Mouse (Mus musculus): ENCODE measurements around the gene Cbwd1. TPM values are rescaled to one million over a fixed set of nuclear protein-coding genes. Genes with fewer than 3 reads are reported as not detected.
A peak's percentile ranks its signal among the peaks of the same experiment; 100 is the strongest.

The Cbwd1 gene
- polyA plus RNA-seq, 1 experiment from 2014 or later: 20.4 TPM

GRCm38 (mm10) chr19:24901666-24902065, 59.7 kb downstream of the Cbwd1 start:
- no peak overlapping the region for H3K27ac ChIP-seq (ENCODE audit: low read depth, low read length)
- no peaks in the 10 kb centered on the region for H3K9me3 ChIP-seq (ENCODE audit: control insufficient read depth, low read length)
- H3K36me3 ChIP-seq (ENCODE audit: control insufficient read depth, insufficient read depth, low read length): no peaks in the 10 kb centered on the region
- ATAC-seq (ENCODE audit: low FRiP score, low TSS enrichment): no peak
- H3K9ac ChIP-seq (ENCODE audit: low read depth, low read length): no peak overlapping the region
- H3K27me3 ChIP-seq (ENCODE audit: control insufficient read depth, insufficient read depth, low read length): peaks cover 81% of the 10 kb centered on the region
- H3K4me1 ChIP-seq (ENCODE audit: control insufficient read depth, insufficient read depth, low read length): peaks cover 16% of the 10 kb centered on the region; the same call in 1 of the 2 replicates
- 6% methylated on average over 3 of the region's 3 CpGs for WGBS
- H3K4me2 ChIP-seq (replicated peaks; ENCODE audit: low read depth, low read length): no peak overlapping the region
- no peak overlapping the region for H3K4me3 ChIP-seq (ENCODE audit: low read length)

- no peak for ATAC-seq (ENCODE audit: low FRiP score, low TSS enrichment)
- no peak within 1 kb of the TSS for H3K27ac ChIP-seq (ENCODE audit: low read depth, low read length)
- no peak within 1 kb of the TSS for H3K9ac ChIP-seq (ENCODE audit: low read depth, low read length)
- peak within 1 kb of the TSS; percentile 42 for H3K4me3 ChIP-seq (ENCODE audit: low read length)
- H3K4me1 ChIP-seq (ENCODE audit: control insufficient read depth, insufficient read depth, low read length): peaks cover 16% of the 10 kb centered on the region; the same call in 1 of the 2 replicates
- H3K4me2 ChIP-seq (replicated peaks; ENCODE audit: low read depth, low read length): peak within 1 kb of the TSS; percentile 60
- H3K27me3 ChIP-seq (ENCODE audit: control insufficient read depth, insufficient read depth, low read length): peaks cover 85% of the 10 kb centered on the region
- H3K36me3 ChIP-seq (ENCODE audit: control insufficient read depth, insufficient read depth, low read length): no peaks in the 10 kb centered on the region
- WGBS: under 1% methylated on average over 22 of the region's 27 CpGs
- no peaks in the 10 kb centered on the region for H3K9me3 ChIP-seq (ENCODE audit: control insufficient read depth, low read length)
Measured at GRCm38 (mm10) chr19:24900581-24901220, 60.7 kb downstream of the Cbwd1 start, which contains the start of gene Foxd4. Gene Foxd4, minus strand, starts transcription at chr19:24901197.

GRCm38 (mm10) chr19:24899578-24900544, 61.5 kb downstream of the Cbwd1 start:
- Histone ChIP-seq H3K27me3 (ENCODE audit: control insufficient read depth, insufficient read depth, low read length) (peaks cover 84% of the 10 kb centered on the region), H3K4me3 (ENCODE audit: low read length) (peak overlapping the region; percentile 42), H3K27ac (ENCODE audit: low read depth, low read length) (no peak overlapping the region), H3K4me1 (ENCODE audit: control insufficient read depth, insufficient read depth, low read length) (peaks cover 16% of the 10 kb centered on the region; the same call in 1 of the 2 replicates), H3K4me2 (replicated peaks; ENCODE audit: low read depth, low read length) (peak overlapping the region; percentile 60), H3K9ac (ENCODE audit: low read depth, low read length) (no peak overlapping the region), H3K9me3 (ENCODE audit: control insufficient read depth, low read length) (no peaks in the 10 kb centered on the region), H3K36me3 (ENCODE audit: control insufficient read depth, insufficient read depth, low read length) (no peaks in the 10 kb centered on the region)
- under 1% methylated on average over 81 of the region's 84 CpGs for WGBS
- ATAC-seq (ENCODE audit: low FRiP score, low TSS enrichment): peak; percentile 56

- Histone ChIP-seq H3K4me1 (ENCODE audit: control insufficient read depth, insufficient read depth, low read length) (peaks cover 16% of the 10 kb centered on the region; the same call in 1 of the 2 replicates), H3K9me3 (ENCODE audit: control insufficient read depth, low read length) (no peaks in the 10 kb centered on the region), H3K36me3 (ENCODE audit: control insufficient read depth, insufficient read depth, low read length) (no peaks in the 10 kb centered on the region), H3K4me2 (replicated peaks; ENCODE audit: low read depth, low read length) (peak overlapping the region; percentile 60), H3K27me3 (ENCODE audit: control insufficient read depth, insufficient read depth, low read length) (peaks cover 78% of the 10 kb centered on the region), H3K4me3 (ENCODE audit: low read length) (peak overlapping the region; percentile 42; the same call in 1 of the 2 replicates), H3K27ac (ENCODE audit: low read depth, low read length) (no peak overlapping the region), H3K9ac (ENCODE audit: low read depth, low read length) (no peak overlapping the region)
- ATAC-seq (ENCODE audit: low FRiP score, low TSS enrichment): no peak
- WGBS: 3% methylated on average over 34 of the region's 34 CpGs
Measured at GRCm38 (mm10) chr19:24898737-24899577, 62.5 kb downstream of the Cbwd1 start.

GRCm38 (mm10) chr19:24897896-24898736, 63.3 kb downstream of the Cbwd1 start:
- H3K27me3 ChIP-seq (ENCODE audit: control insufficient read depth, insufficient read depth, low read length): peaks cover 70% of the 10 kb centered on the region

GRCm38 (mm10) chr19:24897006-24897895, 64.2 kb downstream of the Cbwd1 start:
- peaks cover 61% of the 10 kb centered on the region for H3K27me3 ChIP-seq (ENCODE audit: control insufficient read depth, insufficient read depth, low read length)
- WGBS: 2% methylated on average over 54 of the region's 57 CpGs
- peak overlapping the region; percentile 25 for H3K4me3 ChIP-seq (ENCODE audit: low read length)
- H3K27ac ChIP-seq (ENCODE audit: low read depth, low read length): no peak overlapping the region
- H3K4me2 ChIP-seq (replicated peaks; ENCODE audit: low read depth, low read length): peak overlapping the region; percentile 27
- H3K36me3 ChIP-seq (ENCODE audit: control insufficient read depth, insufficient read depth, low read length): no peaks in the 10 kb centered on the region
- peaks cover 16% of the 10 kb centered on the region; the same call in 1 of the 2 replicates for H3K4me1 ChIP-seq (ENCODE audit: control insufficient read depth, insufficient read depth, low read length)
- H3K9ac ChIP-seq (ENCODE audit: low read depth, low read length): no peak overlapping the region
- H3K9me3 ChIP-seq (ENCODE audit: control insufficient read depth, low read length): no peaks in the 10 kb centered on the region
- no peak for ATAC-seq (ENCODE audit: low FRiP score, low TSS enrichment)

More at GRCm38 (mm10) chr19:24897896-24898736, 63.3 kb downstream of the Cbwd1 start:
- no peak for ATAC-seq (ENCODE audit: low FRiP score, low TSS enrichment)
- Histone ChIP-seq H3K4me2 (replicated peaks; ENCODE audit: low read depth, low read length) (no peak overlapping the region), H3K4me3 (ENCODE audit: low read length) (peak overlapping the region; percentile 25; the same call in 1 of the 2 replicates), H3K9ac (ENCODE audit: low read depth, low read length) (no peak overlapping the region), H3K9me3 (ENCODE audit: control insufficient read depth, low read length) (no peaks in the 10 kb centered on the region), H3K27ac (ENCODE audit: low read depth, low read length) (no peak overlapping the region), H3K36me3 (ENCODE audit: control insufficient read depth, insufficient read depth, low read length) (no peaks in the 10 kb centered on the region), H3K4me1 (ENCODE audit: control insufficient read depth, insufficient read depth, low read length) (peaks cover 16% of the 10 kb centered on the region; the same call in 1 of the 2 replicates)
- 1% methylated on average over 20 of the region's 20 CpGs for WGBS

- no peak overlapping the region for H3K4me2 ChIP-seq (replicated peaks; ENCODE audit: low read depth, low read length)
- no peak overlapping the region for H3K4me3 ChIP-seq (ENCODE audit: low read length)
- H3K36me3 ChIP-seq (ENCODE audit: control insufficient read depth, insufficient read depth, low read length): no peaks in the 10 kb centered on the region
- ATAC-seq (ENCODE audit: low FRiP score, low TSS enrichment): no peak
- H3K9me3 ChIP-seq (ENCODE audit: control insufficient read depth, low read length): no peaks in the 10 kb centered on the region
- peaks cover 16% of the 10 kb centered on the region; the same call in 1 of the 2 replicates for H3K4me1 ChIP-seq (ENCODE audit: control insufficient read depth, insufficient read depth, low read length)
- H3K9ac ChIP-seq (ENCODE audit: low read depth, low read length): no peak overlapping the region
- no peak overlapping the region for H3K27ac ChIP-seq (ENCODE audit: low read depth, low read length)
- H3K27me3 ChIP-seq (ENCODE audit: control insufficient read depth, insufficient read depth, low read length): peaks cover 54% of the 10 kb centered on the region
- WGBS: 18% methylated on average over 4 of the region's 4 CpGs
Measured at GRCm38 (mm10) chr19:24896536-24896935, 64.9 kb downstream of the Cbwd1 start.

Measured in kidney, embryonic 14.5 days (tissue).